Mouse (Mus musculus) embryo, embryonic 11 days (tissue): ENCODE results near the gene Luc7l2.

Experiments used
- DNase-seq: peaks from one replicate; pipeline ENCODE4 v3.0.0-alpha.2; 2015

The Luc7l2 gene

GRCm38 (mm10) chr6:38580112-38580857 is 29.2 kb downstream of the Luc7l2 start:
- DNase-seq: no peak

- no peak for DNase-seq
These were observed 30.6 kb downstream of the Luc7l2 start for GRCm38 (mm10) chr6:38581711-38582110.

- no peak for DNase-seq
These were observed 46.3 kb downstream of the Luc7l2 start for GRCm38 (mm10) chr6:38597481-38597880.

- DNase-seq: no peak
These were observed 58.8 kb downstream of the Luc7l2 start for GRCm38 (mm10) chr6:38609892-38610291.

- no peak for DNase-seq
These were observed 71.3 kb downstream of the Luc7l2 start for GRCm38 (mm10) chr6:38622406-38622805.

GRCm38 (mm10) chr6:38623457-38623856 is 72.3 kb downstream of the Luc7l2 start:
- DNase-seq: no peak

GRCm38 (mm10) chr6:38624439-38624838 is 73.3 kb downstream of the Luc7l2 start:
- no peak for DNase-seq

- no peak for DNase-seq
These were observed 75.0 kb downstream of the Luc7l2 start for GRCm38 (mm10) chr6:38626086-38626485.

- no peak for DNase-seq
These were observed 75.9 kb downstream of the Luc7l2 start for GRCm38 (mm10) chr6:38627081-38627480.

- no peak for DNase-seq
These were observed 76.4 kb downstream of the Luc7l2 start for GRCm38 (mm10) chr6:38627486-38627885.

- no peak for DNase-seq
These were observed 78.4 kb downstream of the Luc7l2 start for GRCm38 (mm10) chr6:38629556-38629955.

GRCm38 (mm10) chr6:38632826-38633225 is 81.7 kb downstream of the Luc7l2 start:
- DNase-seq: no peak

- DNase-seq: no peak
These were observed 83.3 kb downstream of the Luc7l2 start for GRCm38 (mm10) chr6:38634461-38634860.

GRCm38 (mm10) chr6:38635941-38636851 is 85.1 kb downstream of the Luc7l2 start:
- DNase-seq: peak; percentile 71

GRCm38 (mm10) chr6:38636852-38637618 is 85.9 kb downstream of the Luc7l2 start, which contains the start of gene Klrg2:
TSS of gene Klrg2 (minus strand) at chr6:38637242.
- peak; percentile 72 for DNase-seq

GRCm38 (mm10) chr6:38640401-38640800 is 89.3 kb downstream of the Luc7l2 start:
- no peak for DNase-seq

- no peak for DNase-seq
These were observed 90.1 kb downstream of the Luc7l2 start for GRCm38 (mm10) chr6:38641228-38641627.

- DNase-seq: no peak
These were observed 90.5 kb downstream of the Luc7l2 start for GRCm38 (mm10) chr6:38641645-38642044.

- DNase-seq: no peak
These were observed 91.5 kb downstream of the Luc7l2 start for GRCm38 (mm10) chr6:38642593-38642992.

- DNase-seq: no peak
These were observed 91.9 kb downstream of the Luc7l2 start for GRCm38 (mm10) chr6:38643039-38643438.

GRCm38 (mm10) chr6:38649545-38649944 is 98.4 kb downstream of the Luc7l2 start:
- DNase-seq: peak; percentile 53

- peak; percentile 83 for DNase-seq
These were observed 99.3 kb downstream of the Luc7l2 start for GRCm38 (mm10) chr6:38650263-38650937.
